Mouse (Mus musculus) sigmoid colon, adult 10 weeks (tissue): ENCODE results near the gene Vmn2r84. TPM values are rescaled to one million over a fixed set of nuclear protein-coding genes. Genes with fewer than 3 reads are reported as not detected.

Experiments
- polyA plus RNA-seq: library from polyadenylated mRNA; stranded (reverse); fragments of 350-450 nt; fragmentation: Illumina TruSeq; extraction: RNeasy Lipid Tissue Mini Kit (QIAGEN cat#74804); gene quantifications from one replicate; pipeline ENCODE4 v1.2.3, GENCODE M21; 2014; ENCODE audit warnings: low read depth, low replicate concordance

Gene Vmn2r84
- polyA plus RNA-seq, result not detected

DNA sequence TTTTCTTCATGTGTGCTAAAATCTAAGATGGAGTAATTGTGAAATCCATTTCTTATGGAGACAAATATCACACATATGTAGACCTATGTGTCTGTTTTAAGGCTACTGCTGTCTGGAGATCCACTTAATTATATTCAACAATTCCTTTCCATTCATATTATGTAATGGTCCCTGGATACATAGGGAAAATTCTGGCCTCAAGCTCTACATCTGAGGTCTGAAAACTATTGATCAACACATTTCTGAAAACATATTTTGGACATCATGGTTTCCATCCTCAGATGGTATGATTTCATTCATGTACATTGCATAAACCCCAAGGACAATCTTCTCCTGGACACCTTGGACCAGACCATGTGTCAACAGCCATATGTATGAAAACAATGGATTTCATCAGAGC, at the start of gene Vmn2r84:
TSS of gene Vmn2r84 (minus strand) at position 101 of the 400 bp plus-strand sequence.

DNA sequence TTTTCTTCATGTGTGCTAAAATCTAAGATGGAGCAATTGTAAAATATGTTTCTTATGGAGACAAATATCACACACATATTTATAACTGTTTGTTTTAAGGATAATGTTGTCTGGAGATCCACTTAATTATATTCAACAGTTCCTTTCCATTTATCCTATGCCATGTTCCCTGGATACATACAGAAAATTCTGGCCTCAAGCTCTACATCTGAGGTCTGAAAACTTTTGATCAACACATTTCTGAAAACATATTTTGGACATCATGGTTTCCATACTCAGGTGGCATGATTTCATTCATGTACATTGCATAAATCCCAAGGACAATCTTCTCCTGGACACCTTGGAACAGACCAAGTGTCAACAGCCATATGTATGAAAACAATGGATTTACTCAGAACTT, 35.5 kb upstream of the Vmn2r84 start, which contains the start of gene Vmn2r85:
TSS of gene Vmn2r85 (minus strand) at position 101 of the 400 bp plus-strand sequence.

Other genes with a start within 250 kb of the Vmn2r84 start
- not detected for gene Olfr825, start 227.6 kb downstream of the Vmn2r84 start, polyA plus RNA-seq
- not detected for gene Olfr826, start 210.1 kb downstream of the Vmn2r84 start, polyA plus RNA-seq
- not detected for gene Olfr827, start 179.9 kb downstream of the Vmn2r84 start, polyA plus RNA-seq
- not detected for gene Neurod4, start 114.1 kb downstream of the Vmn2r84 start, polyA plus RNA-seq
- gene Tespa1, start 71.5 kb downstream of the Vmn2r84 start, polyA plus RNA-seq, result 3.0 TPM
- gene Vmn2r85, start 35.4 kb upstream of the Vmn2r84 start, polyA plus RNA-seq, result not detected
- gene Vmn2r86, start 61.7 kb upstream of the Vmn2r84 start, polyA plus RNA-seq, result not detected
- gene Vmn2r87, start 103.1 kb upstream of the Vmn2r84 start, polyA plus RNA-seq, result not detected